Mouse (Mus musculus): Measurements from ENCODE around the gene Tspan5. TPM values are rescaled to one million over a fixed set of nuclear protein-coding genes. Genes with fewer than 3 reads are reported as not detected.

Gene Tspan5
- total and polyA plus RNA-seq, 3 experiments, result 28.1 to 35.1 TPM; not detected in 1

- TF ChIP-seq ZNF384 (IDR thresholded peaks at IDR 0.05; ENCODE audit: low read depth, low read length) (peak; percentile 18; the same call in 1 of the 2 replicates), MAFK (IDR thresholded peaks at IDR 0.05; ENCODE audit: borderline replicate concordance, low read depth, low read length) (no peak), NRF1 (IDR thresholded peaks at IDR 0.05; ENCODE audit: insufficient read depth, low read depth, low read length, poor library complexity, severe bottlenecking) (no peak), CHD2 (IDR thresholded peaks at IDR 0.05; ENCODE audit: low read length) (no peak)
Observed at GRCm38 (mm10) chr3:138771549-138772333, 29.7 kb downstream of the Tspan5 start (continued).

GRCm38 (mm10) chr3:138773871-138774606 is 32.0 kb downstream of the Tspan5 start:
- peak; percentile 54; the same call in 1 of the 2 replicates for TF ChIP-seq USF1 (IDR thresholded peaks at IDR 0.05; ENCODE audit: low read depth, low read length)
- TF ChIP-seq TBP (IDR thresholded peaks at IDR 0.05; ENCODE audit: low read depth, low read length), result no peak
- 0 out of 2 replicates have a peak, but pooled peaks have one; percentile 17 for TF ChIP-seq BHLHE40 (IDR thresholded peaks at IDR 0.05; ENCODE audit: borderline replicate concordance, low read depth, low read length)
- no peak for TF ChIP-seq JUND (IDR thresholded peaks at IDR 0.05; ENCODE audit: low read depth, low read length)
- peaks cover 64% of the 10 kb centered on the region for H3K79me2 ChIP-seq (ENCODE audit: control insufficient read depth, insufficient read depth, low read length, poor library complexity)
- no peak overlapping the region for H3K27ac ChIP-seq (ENCODE audit: control insufficient read depth, low read depth, low read length)
- H3K9me3 ChIP-seq (replicated peaks; ENCODE audit: insufficient read depth, low read length), result no peaks in the 10 kb centered on the region
- no peak for DNase-seq (ENCODE audit: low read depth, low spot score)
- H3K4me1 ChIP-seq (ENCODE audit: control insufficient read depth in 1 of 2, insufficient read depth in 2 of 2, low read length in 2 of 2), result peaks cover 35 to 60% of the 10 kb centered on the region in 2 experiments
- peaks cover 0 to 61% of the 10 kb centered on the region in 2 experiments; a peak in 2 of 4 replicates for H3K36me3 ChIP-seq (ENCODE audit: control insufficient read depth in 1 of 2, insufficient read depth in 2 of 2, low read length in 2 of 2)
- no peaks in the 10 kb centered on the region for H3K27me3 ChIP-seq (ENCODE audit: control insufficient read depth in 1 of 2, insufficient read depth in 2 of 2, low read length in 2 of 2)
- no peak overlapping the region for H3K4me3 ChIP-seq (ENCODE audit: control insufficient read depth in 1 of 2, insufficient read depth in 1 of 2, low read depth in 2 of 2, low read length in 2 of 2)
- H3K9ac ChIP-seq (ENCODE audit: control insufficient read depth, low read depth, low read length, poor library complexity, severe bottlenecking), result no peak overlapping the region

GRCm38 (mm10) chr3:138774607-138774943 is 32.6 kb downstream of the Tspan5 start:
- H3K9ac ChIP-seq (ENCODE audit: control insufficient read depth, low read depth, low read length, poor library complexity, severe bottlenecking), result no peak overlapping the region
- no peak for DNase-seq (ENCODE audit: low read depth, low spot score)
- TF ChIP-seq POLR2AphosphoS5 (IDR thresholded peaks at IDR 0.05; ENCODE audit: borderline replicate concordance, low read depth, low read length) (no peak), MAX (IDR thresholded peaks at IDR 0.05; ENCODE audit: low read length) (no peak)
- H3K4me3 ChIP-seq (ENCODE audit: control insufficient read depth in 1 of 2, insufficient read depth in 1 of 2, low read depth in 2 of 2, low read length in 2 of 2), result no peak overlapping the region
- H3K27ac ChIP-seq (ENCODE audit: control insufficient read depth, low read depth, low read length), result no peak overlapping the region
- no peaks in the 10 kb centered on the region for H3K9me3 ChIP-seq (replicated peaks; ENCODE audit: insufficient read depth, low read length)
- H3K36me3 ChIP-seq (ENCODE audit: control insufficient read depth in 1 of 2, insufficient read depth in 2 of 2, low read length in 2 of 2), result peaks cover 0 to 56% of the 10 kb centered on the region in 2 experiments; a peak in 2 of 4 replicates
- peaks cover 66% of the 10 kb centered on the region for H3K79me2 ChIP-seq (ENCODE audit: control insufficient read depth, insufficient read depth, low read length, poor library complexity)
- H3K27me3 ChIP-seq (ENCODE audit: control insufficient read depth in 1 of 2, insufficient read depth in 2 of 2, low read length in 2 of 2), result no peaks in the 10 kb centered on the region
- H3K4me1 ChIP-seq (ENCODE audit: control insufficient read depth in 1 of 2, insufficient read depth in 2 of 2, low read length in 2 of 2), result peaks cover 32 to 59% of the 10 kb centered on the region in 2 experiments

Measured in MEL (cell line).